Mouse (Mus musculus) myocyte (in vitro differentiated cells): ENCODE data around the gene Gm11555.

Source experiments
- CEBPB ChIP-seq: IDR thresholded peaks from 2 replicates; pipeline ENCODE4 v1.6.1; 2011; ENCODE audit warnings: mild to moderate bottlenecking, moderate library complexity; ENCODE audit not compliant: poor library complexity, insufficient read depth, severe bottlenecking
- E2F4 ChIP-seq: IDR thresholded peaks from one replicate; pipeline ENCODE4 v1.6.1; 2011; ENCODE audit warnings: mild to moderate bottlenecking, control low read depth, moderate library complexity; ENCODE audit not compliant: insufficient read depth
- MAX ChIP-seq: IDR thresholded peaks from one replicate; pipeline ENCODE4 v1.6.1; 2011; ENCODE audit warnings: low read depth, mild to moderate bottlenecking, control low read depth
- MYOG ChIP-seq, 3 experiments: IDR thresholded peaks; one replicate each; pipeline ENCODE4 v1.6.1; 2011; ENCODE audit warnings: control low read depth in 2 of 3, low read depth in 2 of 3, mild to moderate bottlenecking in 2 of 3; ENCODE audit not compliant: insufficient read length in 2 of 3, control insufficient read depth in 1 of 3, insufficient read depth in 1 of 3
- POLR2A ChIP-seq: IDR thresholded peaks from one replicate; pipeline ENCODE4 v1.6.1; 2011; ENCODE audit warnings: low read depth, mild to moderate bottlenecking, control low read depth, moderate library complexity; ENCODE audit not compliant: insufficient read length
- POLR2AphosphoS2 ChIP-seq: IDR thresholded peaks from one replicate; pipeline ENCODE4 v1.6.1; 2011; ENCODE audit warnings: low read depth, control low read depth; ENCODE audit not compliant: insufficient read length
- SRF ChIP-seq: IDR thresholded peaks from one replicate; pipeline ENCODE4 v1.6.1; 2011; ENCODE audit warnings: low read depth; ENCODE audit not compliant: control insufficient read depth, insufficient read length
- TCF3 ChIP-seq: IDR thresholded peaks from one replicate; pipeline ENCODE4 v1.6.1; 2011; ENCODE audit warnings: low read depth, control low read depth; ENCODE audit not compliant: insufficient read length
- USF1 ChIP-seq: IDR thresholded peaks from one replicate; pipeline ENCODE4 v1.6.1; 2011; ENCODE audit warnings: low read depth, mild to moderate bottlenecking, control low read depth, moderate library complexity

DNA sequence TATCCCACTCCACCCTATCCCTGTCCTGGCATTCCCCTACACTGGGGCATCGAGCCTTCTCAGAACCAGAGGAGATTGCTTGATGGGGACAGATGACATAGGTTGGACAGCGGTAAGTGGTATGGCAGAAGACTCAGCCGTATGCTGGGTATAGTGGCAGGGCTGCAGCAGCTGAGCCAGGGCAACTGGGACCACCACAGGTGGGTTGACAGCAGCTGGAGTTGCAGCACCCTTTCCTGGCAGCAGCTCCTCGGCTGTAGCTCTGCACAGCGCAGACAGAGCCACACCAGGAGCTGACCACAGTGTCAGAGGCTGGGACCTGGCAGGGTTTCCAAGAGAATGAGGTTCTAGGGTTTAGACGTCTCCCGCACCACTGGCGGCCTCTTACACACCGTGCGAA lies 12.8 kb upstream of the Gm11555 start:
- TF ChIP-seq CEBPB: no peak
- no peak for TF ChIP-seq POLR2A
- no peak for TF ChIP-seq MAX
- no peak for TF ChIP-seq E2F4
- no peak for TF ChIP-seq POLR2AphosphoS2
- no peak for TF ChIP-seq TCF3
- peak in 2 of 3 experiments; percentile 50 to 57 for TF ChIP-seq MYOG (IDR thresholded peaks at IDR 0.05; ENCODE audit: control insufficient read depth in 1 of 3, insufficient read depth in 1 of 3, insufficient read length in 2 of 3, low read depth in 2 of 3)
- no peak for TF ChIP-seq USF1
- TF ChIP-seq SRF: no peak
